7 mouse cellular contexts compared by ENCODE assay signal in the genomic region with DNA sequence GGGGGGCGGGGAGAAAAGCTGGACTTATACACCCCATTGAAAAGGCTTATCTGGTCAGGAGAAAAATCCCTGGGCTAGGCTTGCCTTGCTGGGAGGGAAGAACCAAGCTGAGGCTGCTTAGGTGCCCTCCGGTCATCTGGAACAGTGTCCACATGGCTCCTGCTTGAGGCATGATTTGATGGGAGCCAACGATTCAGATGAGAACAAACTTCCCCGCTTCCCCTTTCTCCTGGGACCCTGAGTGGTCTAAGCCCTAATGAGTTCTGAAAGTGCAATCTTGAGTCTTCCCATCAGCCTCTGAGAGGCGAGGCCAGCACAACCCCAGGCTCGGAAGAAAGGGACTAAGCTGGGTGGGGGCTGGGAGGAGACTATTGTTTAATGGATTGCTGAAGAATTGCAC.
A peak's percentile ranks its signal among the peaks of the same experiment; 100 is the strongest.
DNase-seq lines count a peak whose midpoint lies in the region; ATAC-seq lines count a peak whose summit lies in the region.

No protein-coding gene starts in this region.

- peak overlapping the region; percentile 59 for H3K9ac ChIP-seq in embryonic facial prominence, embryonic 11.5 days (replicated peaks; ENCODE audit: low read length)
- peak overlapping the region; percentile 76 for H3K9ac ChIP-seq in hindbrain, embryonic 13.5 days

- H3K36me3 ChIP-seq in embryonic facial prominence, embryonic 11.5 days (replicated peaks; ENCODE audit: control insufficient read depth, insufficient read depth, low read depth, low read length), result no peaks in the 10 kb centered on the region
- H3K36me3 ChIP-seq in hindbrain, embryonic 13.5 days, result no peaks in the 10 kb centered on the region

- ATAC-seq in embryonic facial prominence, embryonic 11.5 days (replicated peaks; ENCODE audit: insufficient number of reproducible peaks, low FRiP score, low TSS enrichment, low read depth), result peak; percentile 82
- peak; percentile 81 for ATAC-seq in hindbrain, embryonic 13.5 days (ENCODE audit: low FRiP score)

- peak overlapping the region; percentile 67 for H3K4me2 ChIP-seq in embryonic facial prominence, embryonic 11.5 days (ENCODE audit: low read depth, low read length)
- peak overlapping the region; percentile 63 for H3K4me2 ChIP-seq in hindbrain, embryonic 13.5 days

- peak; percentile 51 for DNase-seq in lung, postnatal 10 days
- DNase-seq in lung, postnatal 36 days, result no peak
- peak; percentile 64 for DNase-seq in embryonic facial prominence, embryonic 11.5 days (ENCODE audit: low spot score)
- DNase-seq in mesoderm, embryonic 11.5 days (ENCODE audit: low read depth, low spot score), result peak; percentile 59
- no peak for DNase-seq in thymus, postnatal 25 days
- DNase-seq in natural killer cell, adult 2 months (ENCODE audit: low spot score in 2 of 2), result no peak

- WGBS in embryonic facial prominence, embryonic 11.5 days, result under 1% methylated on average over 6 of the region's 6 CpGs
- WGBS in hindbrain, embryonic 13.5 days, result 0% methylated on average over 6 of the region's 6 CpGs

- no peaks in the 10 kb centered on the region for H3K27me3 ChIP-seq in embryonic facial prominence, embryonic 11.5 days (ENCODE audit: control insufficient read depth, insufficient read depth, low read length)
- no peaks in the 10 kb centered on the region for H3K27me3 ChIP-seq in hindbrain, embryonic 13.5 days

- peak overlapping the region; percentile 35 for H3K4me3 ChIP-seq in embryonic facial prominence, embryonic 11.5 days (ENCODE audit: low read depth, low read length)
- H3K4me3 ChIP-seq in hindbrain, embryonic 13.5 days, result peak overlapping the region; percentile 39

- H3K4me1 ChIP-seq in embryonic facial prominence, embryonic 11.5 days (ENCODE audit: control insufficient read depth, insufficient read depth, low read length), result no peaks in the 10 kb centered on the region; the same call in 1 of the 2 replicates
- peaks cover 25% of the 10 kb centered on the region for H3K4me1 ChIP-seq in hindbrain, embryonic 13.5 days (replicated peaks)

- H3K9me3 ChIP-seq in embryonic facial prominence, embryonic 11.5 days (replicated peaks; ENCODE audit: control insufficient read depth, low read length), result no peaks in the 10 kb centered on the region
- no peaks in the 10 kb centered on the region for H3K9me3 ChIP-seq in hindbrain, embryonic 13.5 days

- peak overlapping the region; percentile 54 for H3K27ac ChIP-seq in embryonic facial prominence, embryonic 11.5 days (replicated peaks; ENCODE audit: low read depth, low read length)
- peak overlapping the region; percentile 97 for H3K27ac ChIP-seq in hindbrain, embryonic 13.5 days

Comparison
In these comparisons a context has a peak if more than half of its experiments do, and no peak if none do; other contexts are left out.
1. DNase-seq: peak in lung, postnatal 10 days (single experiment), embryonic facial prominence, embryonic 11.5 days (single experiment) and mesoderm, embryonic 11.5 days (single experiment); none in lung, postnatal 36 days (single experiment), thymus, postnatal 25 days (single experiment) and natural killer cell, adult 2 months (0 of 2).